Mouse (Mus musculus) stomach, postnatal 0 days (tissue): ENCODE results near the gene Vsig8. TPM values are rescaled to one million over a fixed set of nuclear protein-coding genes. Genes with fewer than 3 reads are reported as not detected.
A peak's percentile ranks its signal among the peaks of the same experiment; 100 is the strongest.

Experiments used
- ATAC-seq: fragments of 200-750 bp; cut with Nextera tagmentation; 2 replicates; pipeline ENCODE4 v1.8.0; 2017; ENCODE audit not compliant: low FRiP score, low TSS enrichment
- DNase-seq: peaks from one replicate; pipeline ENCODE4 v3.0.0-alpha.2; 2016; ENCODE audit warnings: low spot score
- H3K27ac ChIP-seq: fragments of 300-500 bp; sonication (generic); replicated peaks from 2 replicates; pipeline ENCODE4 v1.5.1; 2014; ENCODE audit warnings: mild to moderate bottlenecking, control low read depth
- H3K27me3 ChIP-seq: fragments of 300-500 bp; sonication (generic); 2 replicates; pipeline ENCODE4 v1.6.1; 2014; ENCODE audit warnings: low read length; ENCODE audit not compliant: control insufficient read depth, insufficient read depth
- H3K36me3 ChIP-seq: fragments of 300-500 bp; sonication (generic); 2 replicates; pipeline ENCODE4 v1.6.1; 2014; ENCODE audit warnings: low read length, mixed read lengths; ENCODE audit not compliant: control insufficient read depth, insufficient read depth
- H3K4me1 ChIP-seq: fragments of 300-500 bp; sonication (generic); replicated peaks from 2 replicates; pipeline ENCODE4 v1.6.1; 2014; ENCODE audit warnings: antibody characterized with exemption; ENCODE audit not compliant: control insufficient read depth, insufficient read depth
- H3K4me2 ChIP-seq: fragments of 300-500 bp; sonication (generic); replicated peaks from 2 replicates; pipeline ENCODE4 v1.6.1; 2014; ENCODE audit warnings: low read depth, mild to moderate bottlenecking, control low read depth, moderate library complexity
- H3K4me3 ChIP-seq: fragments of 300-500 bp; sonication (generic); 2 replicates; pipeline ENCODE4 v1.5.1; 2014; ENCODE audit warnings: low read depth, low read length, control low read depth
- H3K9ac ChIP-seq: fragments of 300-500 bp; sonication (generic); 2 replicates; pipeline ENCODE4 v1.6.1; 2014; ENCODE audit warnings: mild to moderate bottlenecking, low read length, control low read depth, mixed read lengths
- H3K9me3 ChIP-seq: fragments of 300-500 bp; sonication (generic); 2 replicates; pipeline ENCODE4 v1.6.1; 2016; ENCODE audit warnings: low read length; ENCODE audit not compliant: control insufficient read depth
- CTCF ChIP-seq: IDR thresholded peaks from 2 replicates; pipeline ENCODE4 v1.5.1; 2016; ENCODE audit warnings: antibody characterized with exemption, low read depth, mild to moderate bottlenecking, moderate library complexity
- EP300 ChIP-seq: optimal IDR thresholded peaks from 2 replicates; pipeline ENCODE3; 2016; ENCODE audit warnings: antibody characterized with exemption
- WGBS: fragments of 180-500 bp; shearing (Covaris S2); extraction: QIAGEN DNeasy Blood & Tissue Kit; methylation state at CpG from one replicate; pipeline ENCODE4 v1.1.7; 2014; 5-methylcytosine and 5-hydroxymethylcytosine counted together
- polyA plus RNA-seq: library from polyadenylated mRNA; unstranded; fragments of >200 nt; fragmentation: Nextera tagmentation; extraction: Ambion mirVana; gene quantifications from 2 replicates; pipeline ENCODE4 v1.2.1, GENCODE M21; 2015

Gene Vsig8
- polyA plus RNA-seq, 1 experiment from 2014 or later = 19.2 TPM

GRCm38 (mm10) chr1:172548501-172548900 is 7.2 kb upstream of the Vsig8 start:
- Histone ChIP-seq H3K4me1 (peaks cover 4% of the 10 kb centered on the region; the same call in 1 of the 2 replicates), H3K9me3 (no peaks in the 10 kb centered on the region), H3K4me3 (no peak overlapping the region), H3K27ac (no peak overlapping the region), H3K4me2 (no peak overlapping the region), H3K36me3 (no peaks in the 10 kb centered on the region), H3K27me3 (no peaks in the 10 kb centered on the region), H3K9ac (no peak overlapping the region)
- WGBS = 56% methylated on average over 7 of the region's 7 CpGs
- DNase-seq (no peak), ATAC-seq (no peak)
- no peak for TF ChIP-seq CTCF
- no peak for TF ChIP-seq EP300

GRCm38 (mm10) chr1:172549314-172549713 is 6.4 kb upstream of the Vsig8 start:
- no peaks in the 10 kb centered on the region for H3K27me3 ChIP-seq
- H3K4me2 ChIP-seq = peak overlapping the region; percentile 69
- no peak overlapping the region for H3K9ac ChIP-seq
- DNase-seq = peak; percentile 54
- ATAC-seq = peak; percentile 3; the same call in 1 of the 2 replicates
- no peaks in the 10 kb centered on the region for H3K9me3 ChIP-seq
- 34% methylated on average over 2 of the region's 2 CpGs for WGBS
- H3K4me1 ChIP-seq = peaks cover 4% of the 10 kb centered on the region; the same call in 1 of the 2 replicates
- TF ChIP-seq CTCF = no peak
- no peak for TF ChIP-seq EP300
- no peaks in the 10 kb centered on the region for H3K36me3 ChIP-seq
- H3K27ac ChIP-seq = peak overlapping the region; percentile 50; the same call in 1 of the 2 replicates
- no peak overlapping the region for H3K4me3 ChIP-seq

DNA sequence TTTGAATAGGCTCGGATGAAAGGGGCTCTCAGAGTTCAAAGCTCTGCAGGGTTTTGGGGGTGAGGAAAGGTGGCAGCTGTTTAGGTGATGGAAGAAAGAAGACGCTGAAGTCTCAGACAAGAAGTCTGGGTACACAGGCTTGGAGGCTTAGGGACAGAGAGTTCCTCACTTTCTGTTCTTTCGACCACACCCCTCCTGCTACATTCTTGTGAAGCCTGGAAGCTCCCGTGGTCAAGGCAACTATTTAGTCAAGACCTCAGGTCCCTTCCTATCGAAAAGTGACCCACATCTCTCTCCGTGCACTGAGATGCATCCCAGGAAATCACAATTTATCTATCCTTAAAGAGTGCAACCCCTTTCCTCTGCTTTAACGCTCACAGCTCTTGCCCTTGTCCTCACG is 6.0 kb upstream of the Vsig8 start:
- no peak for DNase-seq
- peaks cover 4% of the 10 kb centered on the region; the same call in 1 of the 2 replicates for H3K4me1 ChIP-seq
- H3K4me3 ChIP-seq = peak overlapping the region; percentile 48
- H3K27ac ChIP-seq = peak overlapping the region; percentile 74; the same call in 1 of the 2 replicates
- 12% methylated on average over 8 of the region's 8 CpGs for WGBS
- H3K9me3 ChIP-seq = no peaks in the 10 kb centered on the region
- ATAC-seq = no peak
- H3K27me3 ChIP-seq = no peaks in the 10 kb centered on the region
- H3K4me2 ChIP-seq = peak overlapping the region; percentile 69
- TF ChIP-seq CTCF (no peak), EP300 (no peak)
- H3K36me3 ChIP-seq = no peaks in the 10 kb centered on the region
- H3K9ac ChIP-seq = no peak overlapping the region

DNA sequence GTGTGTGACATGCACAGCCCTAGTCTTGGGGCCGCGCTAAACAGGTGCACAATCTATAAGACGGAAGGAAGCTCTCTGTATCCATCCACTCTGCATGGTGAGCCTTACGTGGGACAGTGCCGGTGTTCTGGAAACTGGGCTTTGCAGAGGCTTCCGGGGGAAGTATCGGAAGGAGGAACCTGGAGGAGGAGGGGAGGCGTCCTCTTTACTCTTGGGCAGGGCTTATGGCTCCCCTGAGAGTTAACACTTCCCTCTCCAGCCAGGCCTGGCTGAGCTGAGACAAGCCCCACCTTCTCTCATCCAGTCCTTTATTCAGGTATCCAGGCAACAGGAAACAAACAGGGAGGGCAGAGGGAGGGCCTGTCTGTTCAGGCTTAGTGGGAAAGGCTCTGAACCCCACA is 5.2 kb upstream of the Vsig8 start:
- TF ChIP-seq EP300 = no peak
- TF ChIP-seq CTCF = no peak
- DNase-seq = peak; percentile 82
- ATAC-seq = peak; percentile 96

GRCm38 (mm10) chr1:172551009-172551408 is 4.7 kb upstream of the Vsig8 start:
- peak overlapping the region; percentile 27; the same call in 1 of the 2 replicates for H3K9ac ChIP-seq
- 11% methylated on average over 7 of the region's 7 CpGs for WGBS
- peak overlapping the region; percentile 69 for H3K4me2 ChIP-seq
- no peaks in the 10 kb centered on the region for H3K36me3 ChIP-seq
- H3K27me3 ChIP-seq = no peaks in the 10 kb centered on the region
- peak overlapping the region; percentile 48 for H3K4me3 ChIP-seq
- DNase-seq (no peak), ATAC-seq (no peak)
- no peaks in the 10 kb centered on the region for H3K9me3 ChIP-seq
- TF ChIP-seq EP300 (no peak), CTCF (no peak)
- H3K4me1 ChIP-seq = peaks cover 4% of the 10 kb centered on the region; the same call in 1 of the 2 replicates
- no peak overlapping the region for H3K27ac ChIP-seq

More for the DNA sequence above, 5.2 kb upstream of the Vsig8 start:
- Histone ChIP-seq H3K4me1 (peaks cover 4% of the 10 kb centered on the region; the same call in 1 of the 2 replicates), H3K9ac (peak overlapping the region; percentile 54), H3K36me3 (no peaks in the 10 kb centered on the region), H3K27me3 (no peaks in the 10 kb centered on the region), H3K27ac (peak overlapping the region; percentile 74), H3K4me3 (peak overlapping the region; percentile 48), H3K9me3 (no peaks in the 10 kb centered on the region), H3K4me2 (peak overlapping the region; percentile 69)
- WGBS = under 1% methylated on average over 7 of the region's 8 CpGs

- 38% methylated on average over 1 of the region's 1 CpGs for WGBS
- Histone ChIP-seq H3K9me3 (no peaks in the 10 kb centered on the region), H3K4me3 (no peak overlapping the region), H3K36me3 (no peaks in the 10 kb centered on the region), H3K27ac (peak overlapping the region; percentile 40), H3K27me3 (no peaks in the 10 kb centered on the region), H3K4me2 (no peak overlapping the region), H3K9ac (no peak overlapping the region), H3K4me1 (peaks cover 4% of the 10 kb centered on the region; the same call in 1 of the 2 replicates)
- TF ChIP-seq EP300 (no peak), CTCF (no peak)
- DNase-seq = no peak
- ATAC-seq = no peak
Measured at GRCm38 (mm10) chr1:172552623-172553022, 3.1 kb upstream of the Vsig8 start.
